Mouse (Mus musculus) heart, embryonic 14.5 days (tissue): Measurements from ENCODE around the gene Sirt6. TPM values are rescaled to one million over a fixed set of nuclear protein-coding genes. Genes with fewer than 3 reads are reported as not detected.
A peak's percentile ranks its signal among the peaks of the same experiment; 100 is the strongest.

ENCODE experiments used
- ATAC-seq: fragments of 200-750 bp; cut with Nextera tagmentation; 2 replicates; pipeline ENCODE4 v1.8.0; 2017; ENCODE audit warnings: low read depth, moderate TSS enrichment; ENCODE audit not compliant: insufficient number of reproducible peaks, insufficient read depth, low FRiP score
- H3K27ac ChIP-seq, 2 experiments: fragments of 200-500 bp in 1 of 2; fragments of 300-500 bp in 1 of 2; sonication (generic) in 1 of 2; replicated peaks in 1 of 2; 2 replicates each; pipeline ENCODE4 v1.5.1; 2012 to 2014; ENCODE audit warnings: low read depth in 2 of 2, low read length in 2 of 2, control low read depth in 1 of 2, mild to moderate bottlenecking in 1 of 2, mixed read lengths in 1 of 2; ENCODE audit not compliant: control insufficient read depth in 1 of 2, insufficient read depth in 1 of 2
- H3K27me3 ChIP-seq: fragments of 300-500 bp; sonication (generic); 2 replicates; pipeline ENCODE4 v1.6.1; 2014; ENCODE audit warnings: mild to moderate bottlenecking, low read length, control low read depth; ENCODE audit not compliant: control insufficient read depth, insufficient read depth
- H3K36me3 ChIP-seq: fragments of 300-500 bp; sonication (generic); 2 replicates; pipeline ENCODE4 v1.6.1; 2014; ENCODE audit warnings: mild to moderate bottlenecking, control low read depth, low read length, mixed read lengths; ENCODE audit not compliant: control insufficient read depth, insufficient read depth
- H3K4me1 ChIP-seq, 2 experiments: fragments of 200-500 bp in 1 of 2; fragments of 300-500 bp in 1 of 2; sonication (generic) in 1 of 2; 2 replicates each; pipeline ENCODE4 v1.6.1; 2012 to 2014; ENCODE audit warnings: low read length in 2 of 2, control low read depth in 1 of 2, mixed read lengths in 1 of 2; ENCODE audit not compliant: control insufficient read depth in 2 of 2, insufficient read depth in 2 of 2
- H3K4me2 ChIP-seq: fragments of 300-500 bp; sonication (generic); 2 replicates; pipeline ENCODE4 v1.6.1; 2014; ENCODE audit warnings: mild to moderate bottlenecking, low read length
- H3K4me3 ChIP-seq, 2 experiments: fragments of 200-500 bp in 1 of 2; fragments of 300-500 bp in 1 of 2; sonication (generic) in 1 of 2; 2 replicates each; pipeline ENCODE4 v1.5.1; 2012 to 2014; ENCODE audit warnings: low read length in 2 of 2, mild to moderate bottlenecking in 2 of 2, control low read depth in 1 of 2, low read depth in 1 of 2, moderate library complexity in 1 of 2; ENCODE audit not compliant: control insufficient read depth in 1 of 2, insufficient read depth in 1 of 2
- H3K9ac ChIP-seq: fragments of 300-500 bp; sonication (generic); 2 replicates; pipeline ENCODE4 v1.6.1; 2014; ENCODE audit warnings: mild to moderate bottlenecking, low read length
- H3K9me3 ChIP-seq: fragments of 300-500 bp; sonication (generic); 2 replicates; pipeline ENCODE4 v1.6.1; 2016; ENCODE audit warnings: low read length, control low read depth; ENCODE audit not compliant: control insufficient read depth
- WGBS: fragments of 180-500 bp; shearing (Covaris S2); extraction: QIAGEN DNeasy Blood & Tissue Kit; methylation state at CpG from one replicate; pipeline ENCODE4 v1.1.7; 2014; 5-methylcytosine and 5-hydroxymethylcytosine counted together
- polyA plus RNA-seq: library from polyadenylated mRNA; unstranded; fragments of >200 nt; fragmentation: Nextera tagmentation; extraction: Ambion mirVana; gene quantifications from 2 replicates; pipeline ENCODE4 v1.2.1, GENCODE M21; 2014

Gene Sirt6
- polyA plus RNA-seq, 1 experiment from 2014 or later, result 23.9 TPM

GRCm38 (mm10) chr10:81574081-81575056 lies 53.2 kb downstream of the Sirt6 start, which contains the start of gene Tle2:
TSS of gene Tle2 (plus strand) at chr10:81574561.
- Histone ChIP-seq H3K27me3 (no peaks in the 10 kb centered on the region), H3K9me3 (no peaks in the 10 kb centered on the region), H3K27ac (peak within 1 kb of the TSS in 1 of 2 experiments; percentile 48; a peak in 1 of 4 replicates), H3K36me3 (0 out of 2 replicates have a peak, but pooled peaks cover 7% of the 10 kb centered on the region), H3K9ac (peak within 1 kb of the TSS; percentile 86), H3K4me2 (peak within 1 kb of the TSS; percentile 88), H3K4me1 (peaks cover 29 to 31% of the 10 kb centered on the region in 2 experiments), H3K4me3 (peak within 1 kb of the TSS; percentile 66 to 74)
- no peak for ATAC-seq
- 22% methylated on average over 10 of the region's 10 CpGs for WGBS

- ATAC-seq, result no peak
- Histone ChIP-seq H3K9me3 (no peaks in the 10 kb centered on the region), H3K9ac (no peak overlapping the region), H3K27me3 (no peaks in the 10 kb centered on the region), H3K4me1 (peaks cover 40 to 45% of the 10 kb centered on the region in 2 experiments), H3K36me3 (0 out of 2 replicates have a peak, but pooled peaks cover 6% of the 10 kb centered on the region), H3K4me3 (no peak overlapping the region), H3K4me2 (no peak overlapping the region), H3K27ac (no peak overlapping the region)
- 25% methylated on average over 9 of the region's 9 CpGs for WGBS
Measured at GRCm38 (mm10) chr10:81572975-81573374, 54.6 kb downstream of the Sirt6 start.

- ATAC-seq, result no peak
- H3K9ac ChIP-seq, result peak overlapping the region; percentile 60
Measured at GRCm38 (mm10) chr10:81572133-81572671, 55.4 kb downstream of the Sirt6 start.

More at GRCm38 (mm10) chr10:81572133-81572671, 55.4 kb downstream of the Sirt6 start:
- Histone ChIP-seq H3K27ac (peak overlapping the region; percentile 20 to 46; a peak in 2 of 4 replicates), H3K4me1 (peaks cover 40 to 45% of the 10 kb centered on the region in 2 experiments), H3K4me2 (peak overlapping the region; percentile 75), H3K27me3 (no peaks in the 10 kb centered on the region), H3K9me3 (no peaks in the 10 kb centered on the region), H3K36me3 (peaks cover 2% of the 10 kb centered on the region), H3K4me3 (peak overlapping the region; percentile 27 to 28)
- 17% methylated on average over 9 of the region's 9 CpGs for WGBS

Other genes starting within 250 kb of the Sirt6 start
- 64.6 and 67.0 TPM in 2 replicates for gene Fzr1, start 249.3 kb downstream of the Sirt6 start, polyA plus RNA-seq
- 52.6 and 53.5 TPM in 2 replicates for gene Dohh, start 243.4 kb downstream of the Sirt6 start, polyA plus RNA-seq
- 1.7 and 2.0 TPM in 2 replicates for gene Gm48551, start 243.3 kb downstream of the Sirt6 start, polyA plus RNA-seq
- gene Gm48552, start 238.8 kb downstream of the Sirt6 start, polyA plus RNA-seq, result 1.0 TPM in 2 replicates
- 3.8 and 4.7 TPM in 2 replicates for gene Smim24, start 234.7 kb downstream of the Sirt6 start, polyA plus RNA-seq
- gene Nfic, start 172.2 kb downstream of the Sirt6 start, polyA plus RNA-seq, result 45.0 and 47.0 TPM in 2 replicates
- gene Celf5, start 145.1 kb downstream of the Sirt6 start, polyA plus RNA-seq, result 0.19 TPM in 1 of 2 replicates, not detected in the other
- gene Ncln, start 131.4 kb downstream of the Sirt6 start, polyA plus RNA-seq, result 40.7 and 44.6 TPM in 2 replicates
- 0.24 and 0.35 TPM in 2 replicates for gene S1pr4, start 127.7 kb downstream of the Sirt6 start, polyA plus RNA-seq
- gene Gna15, start 103.6 kb downstream of the Sirt6 start, polyA plus RNA-seq, result 0.74 and 0.89 TPM in 2 replicates
- 54.9 and 57.4 TPM in 2 replicates for gene Gna11, start 82.6 kb downstream of the Sirt6 start, polyA plus RNA-seq
- gene Aes, start 68.3 kb downstream of the Sirt6 start, polyA plus RNA-seq, result 367 and 598 TPM in 2 replicates
- gene Tle2, start 53.2 kb downstream of the Sirt6 start, polyA plus RNA-seq, result 21.6 and 21.8 TPM in 2 replicates
- gene Tle6, start 26.7 kb downstream of the Sirt6 start, polyA plus RNA-seq, result 30.7 and 35.3 TPM in 2 replicates
- 0.35 and 0.84 TPM in 2 replicates for gene BC025920, start 21.5 kb downstream of the Sirt6 start, polyA plus RNA-seq
- 8.1 and 9.0 TPM in 2 replicates for gene Ankrd24, start 743 bp upstream of the Sirt6 start, polyA plus RNA-seq
- 3.0 and 3.3 TPM in 2 replicates for gene Gm10778, start 21.3 kb upstream of the Sirt6 start, polyA plus RNA-seq
- 12.4 and 12.7 TPM in 2 replicates for gene Zfp433, start 77.0 kb upstream of the Sirt6 start, polyA plus RNA-seq
- gene Gm3055, start 143.4 kb upstream of the Sirt6 start, polyA plus RNA-seq, result 4.7 and 4.9 TPM in 2 replicates
- 2.1 and 2.4 TPM in 2 replicates for gene Gm4767, start 184.4 kb upstream of the Sirt6 start, polyA plus RNA-seq
- gene Gm32687, start 236.1 kb upstream of the Sirt6 start, polyA plus RNA-seq, result 6.4 and 7.6 TPM in 2 replicates